Mouse (Mus musculus) lung, postnatal 25 days (tissue): Measurements from ENCODE around the gene Tmem199.
A peak's percentile ranks its signal among the peaks of the same experiment; 100 is the strongest.

Experiments used
- DNase-seq: peaks from one replicate; pipeline ENCODE4 v3.0.0; 2022; ENCODE audit warnings: low spot score

Tmem199 gene

DNA sequence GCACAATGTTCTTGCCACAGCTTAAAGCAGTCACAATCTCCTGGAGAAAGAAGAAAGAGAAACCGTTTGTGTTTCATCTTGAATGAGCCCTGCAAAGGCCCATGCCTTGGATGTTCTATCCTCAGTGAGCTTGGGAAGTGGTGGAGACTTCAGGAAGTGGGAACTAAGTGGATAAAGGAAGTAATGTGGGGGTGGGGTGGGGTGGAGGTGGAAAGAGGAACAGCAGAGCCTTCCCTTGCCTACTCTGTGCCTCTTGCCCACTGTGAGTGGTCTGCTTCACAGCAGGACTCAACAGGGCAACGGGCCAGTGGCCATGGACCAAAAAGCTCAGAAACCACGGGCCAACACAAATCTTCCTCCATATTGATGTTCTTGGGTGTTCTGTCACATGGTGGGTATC is 36.7 kb downstream of the Tmem199 start:
- DNase-seq, result no peak

DNA sequence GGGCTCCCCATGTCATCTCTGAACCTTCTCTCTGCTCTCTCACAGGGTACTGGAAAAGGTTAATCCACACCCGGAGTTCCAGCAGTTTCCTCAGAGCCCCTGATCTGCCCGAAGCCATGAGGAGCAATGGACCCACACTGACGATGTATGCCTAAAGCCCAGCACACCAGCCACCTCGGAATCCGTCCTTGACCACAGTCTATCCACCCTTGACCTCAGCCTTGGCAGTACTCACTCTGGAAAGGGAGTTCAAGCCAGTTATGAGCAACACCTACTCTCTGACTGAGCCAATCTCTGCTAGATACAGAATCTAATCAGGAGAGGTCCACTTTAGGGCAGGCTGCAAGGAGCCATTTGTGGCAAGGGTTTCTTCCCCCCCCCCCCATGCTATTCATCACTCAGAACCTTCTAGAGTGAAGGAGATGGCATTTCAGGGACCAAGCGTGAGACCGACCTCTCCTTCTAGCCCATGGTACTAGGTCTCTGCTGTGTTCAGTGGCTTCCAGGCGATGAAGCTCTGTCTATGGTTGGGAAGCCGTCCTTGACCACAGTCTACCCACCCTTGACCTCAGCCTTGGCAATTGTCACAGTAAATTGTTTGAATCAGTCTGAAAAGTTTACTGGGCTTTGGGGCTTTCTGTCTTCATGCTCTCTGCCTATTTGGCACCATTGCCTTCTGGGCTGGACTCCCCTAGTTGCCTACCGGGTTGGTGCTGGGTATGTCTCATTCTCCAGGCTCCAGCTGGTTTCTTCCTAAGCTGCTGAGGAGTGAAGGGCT is 40.5 kb downstream of the Tmem199 start:
- no peak for DNase-seq

DNA sequence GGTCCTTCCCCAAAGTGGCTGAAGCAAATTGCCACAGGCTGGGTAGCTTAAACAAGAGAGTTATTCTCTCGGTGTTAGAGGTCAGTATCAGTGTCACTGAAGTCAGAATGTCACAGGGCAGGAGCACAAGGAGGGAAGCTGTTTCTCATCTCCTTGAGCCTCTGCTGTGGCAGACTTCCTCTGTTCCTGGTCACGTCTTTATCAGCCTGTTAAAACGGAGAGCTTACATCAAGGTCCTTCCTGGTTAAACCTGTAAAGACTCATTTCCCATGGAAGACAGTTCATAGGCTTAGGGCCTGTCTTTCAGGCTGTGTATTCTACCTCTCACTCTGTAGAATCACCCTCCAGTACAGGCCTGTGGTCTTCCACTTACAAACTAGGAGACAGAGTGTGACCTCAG is 44.0 kb downstream of the Tmem199 start:
- no peak for DNase-seq

DNA sequence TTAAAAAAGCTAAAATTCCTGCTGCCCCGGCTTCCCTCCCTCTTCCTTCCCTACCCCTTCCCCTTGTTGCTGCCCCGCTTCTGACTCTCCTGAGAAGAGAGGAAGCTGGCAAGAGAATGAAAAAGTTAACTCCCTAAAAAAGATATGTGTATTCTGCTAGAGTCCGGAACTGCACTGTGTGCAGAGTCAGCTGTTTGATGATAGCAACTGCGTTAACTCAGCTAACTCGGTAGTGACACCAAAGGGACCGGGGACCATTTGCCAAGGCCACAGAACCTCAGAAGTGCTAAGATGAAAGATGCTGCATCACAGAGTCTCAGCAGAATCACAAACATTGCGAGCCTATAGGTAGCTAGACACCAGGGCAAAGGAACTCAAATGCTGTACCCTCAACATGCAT is 44.5 kb downstream of the Tmem199 start:
- no peak for DNase-seq

DNA sequence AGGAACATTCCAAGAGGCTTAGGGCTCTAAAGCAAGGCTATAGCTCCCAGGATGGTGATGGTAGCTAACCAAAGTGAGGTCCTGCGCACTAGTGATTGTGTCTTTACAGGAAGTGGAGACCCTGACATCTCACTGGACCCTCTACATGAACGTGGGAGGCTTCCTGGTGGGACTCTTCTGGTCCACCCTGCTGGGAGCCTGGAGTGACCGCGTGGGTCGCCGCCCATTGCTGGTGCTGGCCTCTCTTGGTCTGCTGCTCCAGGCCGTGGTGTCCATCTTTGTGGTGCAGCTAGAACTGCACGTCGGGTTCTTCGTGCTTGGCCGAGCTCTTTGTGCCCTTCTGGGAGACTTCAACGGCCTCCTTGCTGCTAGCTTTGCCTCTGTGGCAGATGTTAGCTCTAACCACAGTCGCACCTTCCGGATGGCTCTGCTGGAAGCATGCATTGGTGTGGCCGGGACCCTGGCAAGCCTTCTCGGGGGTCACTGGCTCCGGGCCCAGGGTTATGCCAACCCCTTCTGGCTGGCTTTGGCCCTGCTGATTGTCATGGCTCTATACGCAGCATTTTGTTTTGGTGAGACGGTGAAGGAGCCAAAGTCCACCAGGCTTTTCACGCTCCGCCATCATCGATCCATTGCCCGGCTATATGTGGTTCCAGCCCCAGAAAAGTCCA is 45.6 kb downstream of the Tmem199 start:
- DNase-seq, result no peak

DNA sequence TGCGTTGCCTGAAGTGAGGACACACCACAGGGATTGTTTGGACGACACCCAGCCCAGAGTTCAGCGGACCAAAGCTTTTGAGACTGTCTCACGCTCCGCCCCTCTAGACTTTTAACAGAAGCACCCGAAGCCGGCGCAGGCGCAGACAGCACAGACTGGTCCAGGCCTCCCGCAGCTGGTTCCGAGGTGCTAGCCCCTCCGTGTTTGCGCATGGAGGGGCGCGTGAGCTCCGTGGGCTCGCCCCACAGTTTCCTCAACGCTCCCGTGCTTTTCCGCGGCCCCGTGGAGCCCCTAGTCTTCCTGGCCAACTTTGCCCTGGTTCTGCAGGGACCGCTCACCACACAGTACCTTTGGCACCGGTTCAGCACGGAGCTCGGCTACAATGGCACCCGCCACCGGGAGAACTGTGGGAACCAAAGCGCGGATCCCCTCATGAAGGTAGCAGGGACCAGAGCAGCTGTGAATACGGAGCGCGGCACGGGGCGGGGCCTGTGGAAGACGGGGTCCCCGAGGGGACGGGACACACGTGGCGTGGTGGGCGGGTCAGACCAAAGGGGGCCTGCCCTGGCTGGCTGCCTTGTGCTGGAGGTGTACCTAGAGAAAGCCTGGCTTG is 46.3 kb downstream of the Tmem199 start, which contains the start of gene Slc46a1:
TSS of gene Slc46a1 (plus strand) at position 130 of the 613 bp plus-strand sequence.
- peak; percentile 80 for DNase-seq

DNA sequence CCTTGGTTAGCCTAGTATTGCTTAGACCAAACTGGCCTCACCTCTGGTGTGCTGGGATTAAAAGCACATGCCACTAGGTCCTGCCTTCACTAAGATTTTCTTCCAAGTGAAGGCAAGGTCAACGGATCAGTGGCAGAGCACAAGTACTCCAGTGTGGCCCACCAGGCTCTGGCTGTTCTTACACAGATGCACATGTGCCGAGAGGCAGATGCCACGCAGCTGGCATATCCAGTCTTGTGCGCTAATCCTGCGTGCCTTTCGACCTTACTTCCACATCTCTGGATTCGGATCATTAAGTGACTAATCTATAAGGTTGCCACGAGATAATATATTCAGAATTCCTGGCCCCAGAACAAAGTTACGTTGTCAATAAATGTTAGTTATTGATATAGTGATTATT is 46.9 kb downstream of the Tmem199 start:
- DNase-seq, result no peak

DNA sequence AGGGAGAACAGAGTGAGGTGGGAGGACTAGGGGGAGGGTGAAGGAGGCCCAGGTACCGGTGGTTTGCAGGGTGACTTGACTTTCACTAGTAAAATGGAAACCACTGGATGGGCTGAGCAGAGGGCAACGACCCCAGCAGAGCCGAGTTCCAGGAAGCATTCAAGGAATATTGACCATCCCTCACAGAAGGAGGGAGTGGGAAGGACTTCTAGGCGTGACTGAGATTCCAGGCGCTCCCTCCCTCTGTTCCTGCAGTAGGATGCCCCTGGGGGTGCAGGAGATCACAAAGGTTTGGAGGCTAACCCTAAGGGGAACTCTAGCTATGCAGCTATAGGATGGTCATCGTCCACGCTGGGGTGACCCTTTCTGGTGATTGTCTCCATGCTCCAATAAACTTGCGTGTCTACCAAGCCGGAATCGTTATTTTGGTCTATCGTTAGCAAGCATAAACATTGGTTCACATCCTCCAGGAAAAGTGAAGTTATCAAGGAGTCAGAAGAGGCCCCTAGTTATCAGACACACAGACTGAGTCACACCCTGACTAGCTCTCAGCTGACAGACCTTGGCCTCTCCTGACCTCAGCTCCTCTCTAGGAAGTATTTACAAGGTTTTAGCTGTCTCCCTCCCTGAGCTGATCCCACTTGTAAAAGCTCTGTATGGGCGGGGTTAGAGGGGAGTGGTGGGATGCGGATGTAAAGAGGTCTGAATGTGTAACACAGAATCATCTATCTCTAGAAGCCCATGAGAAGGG is 48.5 kb downstream of the Tmem199 start:
- no peak for DNase-seq

DNA sequence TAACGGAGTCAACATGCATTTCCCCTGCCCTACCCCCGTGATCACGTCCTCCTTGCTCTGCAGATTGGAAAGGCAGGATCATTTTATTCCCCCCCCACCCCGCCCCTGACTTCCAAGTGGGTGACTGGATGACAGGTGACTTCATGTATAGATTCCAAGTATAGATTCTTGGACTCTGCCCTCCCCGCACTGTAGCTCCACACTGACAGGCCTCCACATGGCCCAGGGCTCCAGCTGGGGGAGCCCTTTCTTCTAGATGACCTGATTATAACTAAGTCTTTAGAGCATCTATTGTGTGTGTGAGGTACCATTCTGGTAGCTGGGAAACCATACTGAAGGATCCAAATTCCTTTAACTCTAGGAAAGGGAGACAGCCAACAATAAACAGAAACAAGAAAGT is 49.3 kb downstream of the Tmem199 start:
- no peak for DNase-seq

DNA sequence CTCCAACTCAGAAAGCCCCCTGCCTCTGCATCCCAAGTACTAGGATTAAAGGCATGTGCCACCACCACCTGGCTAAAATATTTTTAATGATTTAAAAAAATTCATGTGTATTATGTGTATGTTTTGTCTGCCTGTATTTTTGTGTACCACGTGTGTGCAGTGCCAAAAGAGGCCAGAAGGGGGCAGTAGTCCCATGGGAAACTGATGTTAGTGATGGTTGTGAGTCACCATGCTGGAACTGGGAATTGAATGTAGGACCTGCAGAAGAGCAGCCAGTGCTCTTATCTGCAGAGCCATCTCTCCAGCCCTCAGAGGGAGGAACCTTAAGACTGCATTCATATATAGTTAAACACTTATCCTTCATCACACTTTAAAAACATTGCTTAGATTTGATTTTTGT is 50.1 kb downstream of the Tmem199 start:
- DNase-seq, result no peak

DNA sequence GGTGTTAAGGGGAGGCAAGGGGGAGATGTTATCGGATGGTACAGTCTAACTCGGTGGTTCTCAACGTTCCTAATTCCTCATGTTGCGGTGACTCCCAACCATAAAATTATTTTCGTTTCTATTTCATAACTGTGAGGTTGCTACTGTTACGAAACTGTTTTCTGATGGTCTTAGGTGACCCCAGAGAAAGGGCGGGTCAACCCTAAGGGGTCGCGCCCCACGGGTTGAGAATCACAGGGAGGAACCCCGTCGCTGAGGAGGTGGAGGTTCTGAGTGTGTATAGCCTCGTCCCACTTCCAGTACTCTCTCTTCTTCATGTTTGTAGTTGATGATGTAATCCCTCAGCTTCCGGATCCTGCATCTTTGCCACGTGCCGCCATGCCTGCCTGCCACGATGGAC is 53.2 kb downstream of the Tmem199 start:
- no peak for DNase-seq
